Mouse (Mus musculus) CD4-positive naive resting alpha-beta T cell, adult 76 days (primary cell): ENCODE data around the gene Aurkc. TPM values are rescaled to one million over a fixed set of nuclear protein-coding genes. Genes with fewer than 3 reads are reported as not detected.

ENCODE experiments used
- total RNA-seq: library from RNA; stranded (reverse); gene quantifications from one replicate; pipeline ENCODE4 v1.2.4, GENCODE M21; 2023

Gene Aurkc
- total RNA-seq, result not detected

GRCm38 (mm10) chr7:6995251-6995650, at the start of gene Aurkc:
Aurkc (plus strand) TSS chr7:6995300.

Other genes starting within 250 kb of the Aurkc start
- 37.3 TPM for gene Zfp954, start 126.2 kb downstream of the Aurkc start, total RNA-seq
- 6.2 TPM for gene Zfp773, start 141.5 kb downstream of the Aurkc start, total RNA-seq
- 2.1 TPM for gene Zfp418, start 176.0 kb downstream of the Aurkc start, total RNA-seq
- gene Zfp772, start 214.7 kb downstream of the Aurkc start, total RNA-seq, result 1.6 TPM